Mouse (Mus musculus) lung, adult 2 months (tissue): ENCODE measurements at regions not wholly inside any gene's neighbourhood (a gene's known extent, or its start where the extent isn't known, plus 50 kb on each side); places are given as distances from the start of the nearest gene placed in this dataset.
"Not testable (repeated sequence)": the region's sequence is repeated elsewhere in the genome, so short reads cannot be mapped to it uniquely, and the experiment has no call there.

Source experiments
- DNase-seq: peaks from one replicate; pipeline ENCODE4 v3.0.0; 2022
- H3K4me1 ChIP-seq: fragments of 200-500 bp; 2 replicates; pipeline ENCODE4 v1.6.1; 2011; ENCODE audit warnings: low read length; ENCODE audit not compliant: control insufficient read depth, insufficient read depth
- H3K4me3 ChIP-seq: fragments of 200-500 bp; replicated peaks from 2 replicates; pipeline ENCODE3; 2011; ENCODE audit warnings: low read depth, mild to moderate bottlenecking, control low read depth, low read length; ENCODE audit errors: extremely low read depth
- WGBS: fragments of 180-500 bp; shearing (Covaris S2); methylation state at CpG from one replicate; pipeline ENCODE4 v1.1.7; 2018; 5-methylcytosine and 5-hydroxymethylcytosine counted together

GRCm38 (mm10) chrY:43923126-43923525, 341.1 kb downstream of the Gm21739 start:
- 92% methylated on average over 7 of the region's 17 CpGs for WGBS

More at GRCm38 (mm10) chrY:43923126-43923525, 341.1 kb downstream of the Gm21739 start:
- DNase-seq: peak; percentile 2
- H3K4me1 ChIP-seq, H3K4me3 ChIP-seq: not testable (repeated sequence)
